Mouse (Mus musculus) olfactory bulb, adult 2 months (tissue): ENCODE measurements around the gene C3.

Experiments used
- CTCF ChIP-seq: fragments of 200-500 bp; IDR thresholded peaks from 2 replicates; pipeline ENCODE4 v1.5.1; 2012; ENCODE audit warnings: low read depth, mild to moderate bottlenecking, low read length, moderate library complexity; ENCODE audit not compliant: insufficient read depth
- POLR2A ChIP-seq: fragments of 200-500 bp; IDR thresholded peaks from 2 replicates; pipeline ENCODE4 v1.6.1; 2012; ENCODE audit warnings: mild to moderate bottlenecking, low read depth, low read length, moderate library complexity; ENCODE audit not compliant: insufficient read depth

- TF ChIP-seq CTCF (no peak), POLR2A (no peak)
These were observed 23.5 kb upstream of the C3 start for GRCm38 (mm10) chr17:57251431-57251830.
